Mouse (Mus musculus) forebrain, embryonic 15.5 days (tissue): Measurements from ENCODE around the gene Rpl34. TPM values are rescaled to one million over a fixed set of nuclear protein-coding genes. Genes with fewer than 3 reads are reported as not detected.
A peak's percentile ranks its signal among the peaks of the same experiment; 100 is the strongest.

Source experiments
- ATAC-seq: fragments of 200-750 bp; cut with Nextera tagmentation; replicated peaks from 2 replicates; pipeline ENCODE4 v1.8.0; 2017; ENCODE audit warnings: mild to moderate bottlenecking, moderate TSS enrichment, moderate library complexity
- H3K27ac ChIP-seq: fragments of 300-500 bp; sonication (generic); replicated peaks from 2 replicates; pipeline ENCODE4 v1.5.1; 2015; ENCODE audit warnings: mild to moderate bottlenecking, inconsistent platforms
- H3K27me3 ChIP-seq: fragments of 300-500 bp; sonication (generic); 2 replicates; pipeline ENCODE4 v1.6.1; 2015; ENCODE audit warnings: inconsistent platforms
- H3K36me3 ChIP-seq: fragments of 300-500 bp; sonication (generic); 2 replicates; pipeline ENCODE4 v1.6.1; 2015; ENCODE audit warnings: mild to moderate bottlenecking, inconsistent platforms
- H3K4me1 ChIP-seq: fragments of 300-500 bp; sonication (generic); 2 replicates; pipeline ENCODE4 v1.6.1; 2015; ENCODE audit warnings: inconsistent platforms
- H3K4me2 ChIP-seq: fragments of 300-500 bp; sonication (generic); replicated peaks from 2 replicates; pipeline ENCODE4 v1.6.1; 2015; ENCODE audit warnings: mild to moderate bottlenecking, inconsistent platforms
- H3K4me3 ChIP-seq: fragments of 300-500 bp; sonication (generic); 2 replicates; pipeline ENCODE4 v1.5.1; 2015; ENCODE audit warnings: mild to moderate bottlenecking, inconsistent platforms
- H3K9ac ChIP-seq: fragments of 300-500 bp; sonication (generic); replicated peaks from 2 replicates; pipeline ENCODE4 v1.6.1; 2015; ENCODE audit warnings: mild to moderate bottlenecking, inconsistent platforms
- H3K9me3 ChIP-seq: fragments of 300-500 bp; sonication (generic); 2 replicates; pipeline ENCODE4 v1.6.1; 2016; ENCODE audit warnings: inconsistent platforms
- WGBS: fragments of 180-500 bp; shearing (Covaris S2); methylation state at CpG from one replicate; pipeline ENCODE4 v1.1.7; 2015; ENCODE audit warnings: mixed read lengths; 5-methylcytosine and 5-hydroxymethylcytosine counted together
- polyA plus RNA-seq: library from polyadenylated mRNA; unstranded; fragments of >200 nt; fragmentation: Nextera tagmentation; extraction: Ambion mirVana; gene quantifications from 2 replicates; pipeline ENCODE4 v1.2.1, GENCODE M21; 2015

Rpl34 gene
- polyA plus RNA-seq, 1 experiment from 2014 or later = 594 TPM

DNA sequence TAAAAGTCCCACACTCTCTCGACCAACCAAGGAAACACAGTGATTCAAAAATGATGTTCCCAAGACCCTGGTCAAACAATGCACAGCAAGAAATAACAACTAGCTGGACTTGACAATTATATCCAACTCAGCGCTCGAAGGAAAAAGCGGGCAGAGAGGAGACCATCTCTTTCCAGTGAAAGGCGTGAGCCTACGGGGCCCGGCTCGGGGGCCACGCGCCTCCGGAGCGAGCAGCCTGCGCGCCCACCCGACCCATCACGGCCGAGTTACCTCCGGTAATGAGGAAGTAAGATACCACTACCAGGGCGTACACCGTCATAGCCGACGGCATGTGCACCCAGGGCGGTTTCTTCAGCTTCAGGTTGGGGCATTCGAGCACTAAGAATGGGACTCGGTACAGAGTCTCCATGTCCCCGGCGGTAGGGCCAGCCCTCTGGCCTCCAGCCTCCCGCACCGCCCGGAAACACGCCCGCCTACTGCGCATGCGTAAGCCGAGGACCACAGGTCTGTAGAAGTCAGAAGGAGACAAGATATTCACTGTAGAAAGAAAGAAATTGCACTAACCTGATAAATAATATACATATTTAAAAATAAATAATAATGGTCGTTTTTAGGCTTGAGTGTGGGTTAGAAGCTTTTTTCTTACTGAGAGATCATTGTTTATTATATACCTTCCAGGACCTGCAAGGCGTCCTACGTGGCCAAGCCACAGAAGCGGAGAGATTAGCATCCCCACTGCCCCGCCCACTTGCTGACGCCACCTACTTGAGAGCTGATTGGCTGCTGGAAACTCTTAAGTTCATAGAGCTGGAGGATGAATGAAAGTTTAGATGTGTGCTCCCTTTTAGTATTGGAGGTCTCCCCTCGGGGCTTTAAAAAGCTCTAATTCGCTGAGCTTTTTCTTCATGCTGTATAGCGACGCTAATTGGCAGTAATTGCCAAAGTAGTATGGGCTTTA lies 21.0 kb downstream of the Rpl34 start, which contains the start of gene Ostc:
Gene Ostc, minus strand, starts transcription at position 478 of the 958 bp plus-strand sequence.
- peak within 1 kb of the TSS; percentile 72 for H3K27ac ChIP-seq
- no peaks in the 10 kb centered on the region for H3K9me3 ChIP-seq
- H3K4me3 ChIP-seq = peak within 1 kb of the TSS; percentile 60
- peaks cover 22% of the 10 kb centered on the region for H3K4me1 ChIP-seq
- H3K27me3 ChIP-seq = no peaks in the 10 kb centered on the region
- under 1% methylated on average over 45 of the region's 45 CpGs for WGBS
- peak within 1 kb of the TSS; percentile 53 for H3K4me2 ChIP-seq
- no peaks in the 10 kb centered on the region for H3K36me3 ChIP-seq
- peak within 1 kb of the TSS; percentile 69 for H3K9ac ChIP-seq
- peak; percentile 97 for ATAC-seq

- peak overlapping the region; percentile 53 for H3K4me2 ChIP-seq
- H3K36me3 ChIP-seq = peaks cover 6% of the 10 kb centered on the region
- no peak for ATAC-seq
- peak overlapping the region; percentile 69 for H3K9ac ChIP-seq
- peak overlapping the region; percentile 60 for H3K4me3 ChIP-seq
- H3K27me3 ChIP-seq = no peaks in the 10 kb centered on the region
- H3K27ac ChIP-seq = peak overlapping the region; percentile 72
- H3K4me1 ChIP-seq = peaks cover 22% of the 10 kb centered on the region
- no peaks in the 10 kb centered on the region for H3K9me3 ChIP-seq
- WGBS = 2% methylated on average over 5 of the region's 5 CpGs
Measured at GRCm38 (mm10) chr3:130708529-130708928, 21.7 kb downstream of the Rpl34 start.

- Histone ChIP-seq H3K4me2 (no peak overlapping the region), H3K4me3 (no peak overlapping the region), H3K9me3 (no peaks in the 10 kb centered on the region), H3K9ac (no peak overlapping the region), H3K27me3 (no peaks in the 10 kb centered on the region), H3K36me3 (peaks cover 46% of the 10 kb centered on the region), H3K27ac (no peak overlapping the region), H3K4me1 (peaks cover 4% of the 10 kb centered on the region)
- WGBS = 77% methylated on average over 6 of the region's 6 CpGs
- ATAC-seq = no peak
Measured at GRCm38 (mm10) chr3:130702289-130702688, 27.9 kb downstream of the Rpl34 start.

DNA sequence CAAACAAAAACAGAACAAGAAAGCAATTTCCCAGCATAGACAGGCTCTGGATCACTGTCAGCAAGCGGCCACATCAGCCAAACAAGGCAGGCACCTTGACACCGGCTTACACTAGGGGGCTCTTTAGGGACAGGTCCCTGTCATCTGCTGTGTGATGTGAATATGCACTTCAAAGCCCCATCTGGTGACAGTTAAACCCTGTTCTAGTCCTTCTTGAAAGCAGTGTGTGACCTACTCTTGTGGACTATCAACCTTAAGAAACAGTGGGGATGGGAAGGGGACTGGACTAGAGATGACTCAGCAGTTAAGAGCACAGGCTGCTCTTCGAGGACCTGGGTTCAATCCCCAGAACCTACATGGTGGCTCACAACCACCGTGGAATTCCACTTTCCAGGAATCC lies 32.6 kb downstream of the Rpl34 start:
- Histone ChIP-seq H3K9ac (no peak overlapping the region), H3K9me3 (no peaks in the 10 kb centered on the region), H3K27me3 (no peaks in the 10 kb centered on the region), H3K4me3 (no peak overlapping the region), H3K4me1 (no peaks in the 10 kb centered on the region), H3K4me2 (no peak overlapping the region), H3K36me3 (peaks cover 52% of the 10 kb centered on the region), H3K27ac (no peak overlapping the region)
- no peak for ATAC-seq
- 84% methylated on average over 4 of the region's 4 CpGs for WGBS

DNA sequence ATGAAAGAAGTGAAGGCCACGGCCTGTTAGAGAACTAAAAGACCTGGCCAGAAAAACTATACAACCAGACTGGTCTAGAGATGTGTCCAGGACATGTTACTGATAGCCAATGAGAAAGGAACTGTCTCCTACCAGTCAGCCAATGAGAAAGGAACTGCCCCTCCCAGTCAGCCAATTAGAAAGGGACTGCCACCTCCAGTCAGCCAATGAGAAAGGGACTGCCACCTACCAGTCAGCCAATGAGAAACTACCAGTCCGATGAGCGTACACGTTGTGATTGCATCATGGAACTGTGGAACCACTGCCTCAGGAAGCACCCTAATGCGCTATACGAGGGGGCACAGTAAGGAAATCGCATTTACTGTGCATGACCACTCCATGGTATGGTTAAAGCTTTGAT lies 35.5 kb downstream of the Rpl34 start:
- H3K27ac ChIP-seq = no peak overlapping the region
- no peaks in the 10 kb centered on the region for H3K27me3 ChIP-seq
- ATAC-seq = no peak
- H3K9me3 ChIP-seq = no peaks in the 10 kb centered on the region
- H3K9ac ChIP-seq = no peak overlapping the region
- no peak overlapping the region for H3K4me3 ChIP-seq
- WGBS = 92% methylated on average over 7 of the region's 7 CpGs
- H3K4me2 ChIP-seq = no peak overlapping the region
- peaks cover 8% of the 10 kb centered on the region for H3K4me1 ChIP-seq
- H3K36me3 ChIP-seq = peaks cover 25% of the 10 kb centered on the region

- 58% methylated on average over 9 of the region's 9 CpGs for WGBS
- Histone ChIP-seq H3K9me3 (no peaks in the 10 kb centered on the region), H3K9ac (no peak overlapping the region), H3K27ac (no peak overlapping the region), H3K27me3 (no peaks in the 10 kb centered on the region), H3K36me3 (peaks cover 20% of the 10 kb centered on the region), H3K4me1 (peaks cover 8% of the 10 kb centered on the region), H3K4me3 (no peak overlapping the region), H3K4me2 (no peak overlapping the region)
- ATAC-seq = no peak; the same call in 1 of the 2 replicates
Measured at GRCm38 (mm10) chr3:130694041-130694593, 36.1 kb downstream of the Rpl34 start.

GRCm38 (mm10) chr3:130691596-130692170 lies 38.5 kb downstream of the Rpl34 start:
- peak; percentile 28; the same call in 1 of the 2 replicates for ATAC-seq
- H3K27ac ChIP-seq = no peak overlapping the region
- H3K9me3 ChIP-seq = no peaks in the 10 kb centered on the region
- H3K4me3 ChIP-seq = peak overlapping the region; percentile 34
- 52% methylated on average over 12 of the region's 12 CpGs for WGBS
- H3K4me1 ChIP-seq = peaks cover 8% of the 10 kb centered on the region
- H3K9ac ChIP-seq = peak overlapping the region; percentile 36; the same call in 1 of the 2 replicates
- peak overlapping the region; percentile 53 for H3K4me2 ChIP-seq
- H3K27me3 ChIP-seq = no peaks in the 10 kb centered on the region
- peaks cover 16% of the 10 kb centered on the region for H3K36me3 ChIP-seq

GRCm38 (mm10) chr3:130690834-130691595 lies 39.2 kb downstream of the Rpl34 start:
- no peaks in the 10 kb centered on the region for H3K9me3 ChIP-seq
- peak; percentile 51; the same call in 1 of the 2 replicates for ATAC-seq
- H3K27me3 ChIP-seq = no peaks in the 10 kb centered on the region
- H3K4me3 ChIP-seq = peak overlapping the region; percentile 34
- peaks cover 13% of the 10 kb centered on the region for H3K36me3 ChIP-seq
- 0 out of 2 replicates have a peak overlapping the region, but pooled peaks have one; percentile 17 for H3K27ac ChIP-seq
- WGBS = 13% methylated on average over 20 of the region's 20 CpGs
- peaks cover 8% of the 10 kb centered on the region for H3K4me1 ChIP-seq
- peak overlapping the region; percentile 36; the same call in 1 of the 2 replicates for H3K9ac ChIP-seq
- peak overlapping the region; percentile 53 for H3K4me2 ChIP-seq

DNA sequence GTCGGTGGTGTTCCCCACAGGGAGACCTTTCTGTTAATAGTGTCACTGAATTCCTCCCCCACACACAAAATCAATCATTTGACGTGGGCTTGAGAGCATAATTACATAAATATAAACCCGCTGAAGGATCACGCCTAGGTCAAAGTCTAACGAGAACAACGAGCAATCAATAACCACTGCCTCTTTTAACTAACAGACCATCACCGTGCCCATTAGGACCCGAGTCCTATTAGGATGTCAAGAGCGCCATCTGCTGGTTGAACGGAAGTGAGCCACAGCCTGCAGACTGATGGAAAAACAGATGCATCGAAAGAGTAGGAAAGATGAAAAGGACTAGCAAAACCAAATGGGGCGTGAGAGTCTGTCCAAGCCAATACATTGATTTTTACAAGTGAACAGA lies 40.6 kb downstream of the Rpl34 start:
- no peak overlapping the region for H3K27ac ChIP-seq
- no peak overlapping the region for H3K9ac ChIP-seq
- H3K4me2 ChIP-seq = no peak overlapping the region
- WGBS = 15% methylated on average over 12 of the region's 12 CpGs
- H3K9me3 ChIP-seq = no peaks in the 10 kb centered on the region
- no peak overlapping the region for H3K4me3 ChIP-seq
- no peaks in the 10 kb centered on the region for H3K27me3 ChIP-seq
- peaks cover 1% of the 10 kb centered on the region; the same call in 1 of the 2 replicates for H3K36me3 ChIP-seq
- peak; percentile 59; the same call in 1 of the 2 replicates for ATAC-seq
- H3K4me1 ChIP-seq = peaks cover 8% of the 10 kb centered on the region

GRCm38 (mm10) chr3:130687051-130687450 lies 43.1 kb downstream of the Rpl34 start:
- no peak overlapping the region for H3K4me2 ChIP-seq
- no peaks in the 10 kb centered on the region for H3K27me3 ChIP-seq
- no peak overlapping the region for H3K27ac ChIP-seq
- no peaks in the 10 kb centered on the region for H3K9me3 ChIP-seq
- H3K36me3 ChIP-seq = no peaks in the 10 kb centered on the region
- H3K4me1 ChIP-seq = peaks cover 8% of the 10 kb centered on the region
- 92% methylated on average over 1 of the region's 1 CpGs for WGBS
- ATAC-seq = no peak
- no peak overlapping the region for H3K9ac ChIP-seq
- H3K4me3 ChIP-seq = no peak overlapping the region

GRCm38 (mm10) chr3:130685014-130685366 lies 45.2 kb downstream of the Rpl34 start:
- Histone ChIP-seq H3K4me3 (no peak overlapping the region), H3K27me3 (no peaks in the 10 kb centered on the region), H3K9me3 (no peaks in the 10 kb centered on the region), H3K9ac (no peak overlapping the region), H3K4me1 (no peaks in the 10 kb centered on the region), H3K4me2 (no peak overlapping the region), H3K36me3 (no peaks in the 10 kb centered on the region), H3K27ac (no peak overlapping the region)
- WGBS = 84% methylated on average over 8 of the region's 8 CpGs
- no peak for ATAC-seq
